Mouse (Mus musculus): Measurements from ENCODE around the gene Ovch2.
"Not testable (repeated sequence)": the region's sequence is repeated elsewhere in the genome, so short reads cannot be mapped to it uniquely, and the experiment has no call there.

Ovch2 gene

GRCm38 (mm10) chr7:107801108-107801507, at the start of gene Ovch2:
Gene Ovch2, minus strand, starts transcription at chr7:107801208.
- no peak for DNase-seq (ENCODE audit: low read depth, low spot score)

GRCm38 (mm10) chr7:107847390-107847789, 46.4 kb upstream of the Ovch2 start, which contains the start of gene Olfr470:
Gene Olfr470, minus strand, starts transcription at chr7:107847490.
- DNase-seq (ENCODE audit: low read depth, low spot score), result not testable (repeated sequence)

- DNase-seq (ENCODE audit: low read depth, low spot score), result no peak
These were observed 40.7 kb upstream of the Ovch2 start for GRCm38 (mm10) chr7:107841719-107842118.

- DNase-seq (ENCODE audit: low read depth, low spot score), result not testable (repeated sequence)
These were observed 24.4 kb upstream of the Ovch2 start, which contains the start of gene Olfr469 for GRCm38 (mm10) chr7:107825441-107825840. Gene Olfr469, minus strand, starts transcription at chr7:107825541.

- DNase-seq (ENCODE audit: low read depth, low spot score), result not testable (repeated sequence)
These were observed 22.9 kb upstream of the Ovch2 start for GRCm38 (mm10) chr7:107823867-107824266.

- DNase-seq (ENCODE audit: low read depth, low spot score), result no peak
These were observed 18.4 kb upstream of the Ovch2 start for GRCm38 (mm10) chr7:107819442-107819841.

GRCm38 (mm10) chr7:107811963-107812362, 11.0 kb upstream of the Ovch2 start, which contains the start of gene Olfr467:
Gene Olfr467, plus strand, starts transcription at chr7:107812263.
- DNase-seq (ENCODE audit: low read depth, low spot score), result no peak

- no peak for DNase-seq (ENCODE audit: low read depth, low spot score)
These were observed 1.1 kb upstream of the Ovch2 start for GRCm38 (mm10) chr7:107802138-107802537.

GRCm38 (mm10) chr7:107796500-107796899, 4.5 kb downstream of the Ovch2 start:
- DNase-seq (ENCODE audit: low read depth, low spot score), result no peak

GRCm38 (mm10) chr7:107787977-107788620, 12.9 kb downstream of the Ovch2 start:
- DNase-seq (ENCODE audit: low read depth, low spot score), result peak; percentile 17

- DNase-seq (ENCODE audit: low read depth, low spot score), result no peak
These were observed 21.4 kb downstream of the Ovch2 start for GRCm38 (mm10) chr7:107779611-107780010.

GRCm38 (mm10) chr7:107778216-107778615, 22.8 kb downstream of the Ovch2 start:
- DNase-seq (ENCODE audit: low read depth, low spot score), result no peak

GRCm38 (mm10) chr7:107770812-107771211, 30.2 kb downstream of the Ovch2 start:
- DNase-seq (ENCODE audit: low read depth, low spot score), result no peak

GRCm38 (mm10) chr7:107757308-107758151, 43.5 kb downstream of the Ovch2 start, which contains the start of gene Cyb5r2:
Gene Cyb5r2, minus strand, starts transcription at chr7:107758032.
- no peak for DNase-seq (ENCODE audit: low read depth, low spot score)

GRCm38 (mm10) chr7:107756748-107757147, 44.3 kb downstream of the Ovch2 start:
- no peak for DNase-seq (ENCODE audit: low read depth, low spot score)

- no peak for DNase-seq (ENCODE audit: low read depth, low spot score)
These were observed 45.1 kb downstream of the Ovch2 start for GRCm38 (mm10) chr7:107755905-107756304.

GRCm38 (mm10) chr7:107752031-107752520, 48.9 kb downstream of the Ovch2 start:
- no peak for DNase-seq (ENCODE audit: low read depth, low spot score)

GRCm38 (mm10) chr7:107749721-107750120, 51.3 kb downstream of the Ovch2 start:
- DNase-seq (ENCODE audit: low read depth, low spot score), result no peak

GRCm38 (mm10) chr7:107749270-107749669, 51.7 kb downstream of the Ovch2 start:
- DNase-seq (ENCODE audit: low read depth, low spot score), result peak; percentile 55

GRCm38 (mm10) chr7:107747954-107748353, 53.1 kb downstream of the Ovch2 start:
- peak; percentile 31 for DNase-seq (ENCODE audit: low read depth, low spot score)

- no peak for DNase-seq (ENCODE audit: low read depth, low spot score)
These were observed 53.5 kb downstream of the Ovch2 start for GRCm38 (mm10) chr7:107747476-107747875.

GRCm38 (mm10) chr7:107746036-107746435, 55.0 kb downstream of the Ovch2 start:
- no peak for DNase-seq (ENCODE audit: low read depth, low spot score)

Data from retina, postnatal 7 days (tissue).